Mouse (Mus musculus) brain, adult 2 months (tissue): ENCODE results near the gene Rbfox1.

Experiments used
- DNase-seq: peaks from one replicate; pipeline ENCODE4 v3.0.0; 2011; ENCODE audit warnings: low read depth, low spot score

The Rbfox1 gene

GRCm38 (mm10) chr16:6348581-6349241 lies 463.6 kb downstream of the Rbfox1 start:
- peak; percentile 94 for DNase-seq

- peak; percentile 69 for DNase-seq
These were observed 464.2 kb downstream of the Rbfox1 start for GRCm38 (mm10) chr16:6349381-6349780.

GRCm38 (mm10) chr16:6350256-6350655 lies 465.1 kb downstream of the Rbfox1 start:
- DNase-seq = peak; percentile 46

- DNase-seq = peak; percentile 82
These were observed 468.0 kb downstream of the Rbfox1 start for GRCm38 (mm10) chr16:6353191-6353590.

GRCm38 (mm10) chr16:6356931-6357330 lies 471.8 kb downstream of the Rbfox1 start:
- DNase-seq = peak; percentile 40

- no peak for DNase-seq
These were observed 480.6 kb downstream of the Rbfox1 start for GRCm38 (mm10) chr16:6365793-6366192.

GRCm38 (mm10) chr16:6366649-6367048 lies 481.5 kb downstream of the Rbfox1 start:
- no peak for DNase-seq

- peak; percentile 63 for DNase-seq
These were observed 495.8 kb downstream of the Rbfox1 start for GRCm38 (mm10) chr16:6380924-6381323.

- peak; percentile 57 for DNase-seq
These were observed 496.4 kb downstream of the Rbfox1 start for GRCm38 (mm10) chr16:6381572-6381971.

- peak; percentile 65 for DNase-seq
These were observed 497.6 kb downstream of the Rbfox1 start for GRCm38 (mm10) chr16:6382712-6383111.

- peak; percentile 77 for DNase-seq
These were observed 505.2 kb downstream of the Rbfox1 start for GRCm38 (mm10) chr16:6390278-6390930.

- peak; percentile 63 for DNase-seq
These were observed 511.7 kb downstream of the Rbfox1 start for GRCm38 (mm10) chr16:6396676-6397409.

GRCm38 (mm10) chr16:6397635-6398034 lies 512.5 kb downstream of the Rbfox1 start:
- DNase-seq = no peak

GRCm38 (mm10) chr16:6402816-6403215 lies 517.7 kb downstream of the Rbfox1 start:
- peak; percentile 62 for DNase-seq

- no peak for DNase-seq
These were observed 529.7 kb downstream of the Rbfox1 start for GRCm38 (mm10) chr16:6414846-6415245.

- DNase-seq = no peak
These were observed 536.5 kb downstream of the Rbfox1 start for GRCm38 (mm10) chr16:6421623-6422145.

GRCm38 (mm10) chr16:6423878-6424409 lies 538.8 kb downstream of the Rbfox1 start:
- peak; percentile 41 for DNase-seq

GRCm38 (mm10) chr16:6424738-6425137 lies 539.6 kb downstream of the Rbfox1 start:
- DNase-seq = peak; percentile 96

GRCm38 (mm10) chr16:6427292-6428281 lies 542.4 kb downstream of the Rbfox1 start:
- DNase-seq = peak; percentile 94

- DNase-seq = peak; percentile 92
These were observed 545.8 kb downstream of the Rbfox1 start for GRCm38 (mm10) chr16:6430981-6431380.

- DNase-seq = peak; percentile 82
These were observed 551.3 kb downstream of the Rbfox1 start for GRCm38 (mm10) chr16:6436445-6436844.
